Mouse (Mus musculus): Measurements from ENCODE around the gene Zg16. TPM values are rescaled to one million over a fixed set of nuclear protein-coding genes. Genes with fewer than 3 reads are reported as not detected.

The Zg16 gene
- polyA plus RNA-seq, 1 experiment from 2014 or later = not detected

- Histone ChIP-seq H3K4me3 (ENCODE audit: low read length) (peak within 1 kb of the TSS; percentile 53), H3K4me1 (ENCODE audit: control insufficient read depth, insufficient read depth, low read length) (peaks cover 56% of the 10 kb centered on the region), H3K36me3 (ENCODE audit: control insufficient read depth, insufficient read depth, low read length) (peaks cover 21% of the 10 kb centered on the region), H3K27me3 (ENCODE audit: control insufficient read depth, insufficient read depth, low read length) (no peaks in the 10 kb centered on the region), H3K27ac (ENCODE audit: low read depth, low read length) (peak within 1 kb of the TSS; percentile 82), H3K4me2 (replicated peaks; ENCODE audit: low read depth, low read length) (peak within 1 kb of the TSS; percentile 75), H3K9ac (ENCODE audit: low read depth, low read length) (peak within 1 kb of the TSS; percentile 70), H3K9me3 (ENCODE audit: control insufficient read depth, low read length) (no peaks in the 10 kb centered on the region)
- 4% methylated on average over 39 of the region's 39 CpGs for WGBS
- ATAC-seq (ENCODE audit: low FRiP score, low TSS enrichment) = peak; percentile 74
Measured at GRCm38 (mm10) chr7:127016971-127017949, 69.9 kb downstream of the Zg16 start, which contains the start of gene Pagr1a. Gene Pagr1a, minus strand, starts transcription at chr7:127017352.

- Histone ChIP-seq H3K4me3 (ENCODE audit: low read length) (peak overlapping the region; percentile 53), H3K4me1 (ENCODE audit: control insufficient read depth, insufficient read depth, low read length) (peaks cover 49% of the 10 kb centered on the region), H3K27me3 (ENCODE audit: control insufficient read depth, insufficient read depth, low read length) (no peaks in the 10 kb centered on the region), H3K9me3 (ENCODE audit: control insufficient read depth, low read length) (no peaks in the 10 kb centered on the region), H3K9ac (ENCODE audit: low read depth, low read length) (peak overlapping the region; percentile 70), H3K4me2 (replicated peaks; ENCODE audit: low read depth, low read length) (peak overlapping the region; percentile 75), H3K36me3 (ENCODE audit: control insufficient read depth, insufficient read depth, low read length) (peaks cover 17% of the 10 kb centered on the region), H3K27ac (ENCODE audit: low read depth, low read length) (peak overlapping the region; percentile 82)
- ATAC-seq (ENCODE audit: low FRiP score, low TSS enrichment) = peak; percentile 18
- under 1% methylated on average over 22 of the region's 22 CpGs for WGBS
Measured at GRCm38 (mm10) chr7:127016486-127016938, 70.6 kb downstream of the Zg16 start.

- H3K36me3 ChIP-seq (ENCODE audit: control insufficient read depth, insufficient read depth, low read length) = peaks cover 17% of the 10 kb centered on the region
- H3K4me3 ChIP-seq (ENCODE audit: low read length) = peak within 1 kb of the TSS; percentile 53
- H3K9ac ChIP-seq (ENCODE audit: low read depth, low read length) = peak within 1 kb of the TSS; percentile 70
- ATAC-seq (ENCODE audit: low FRiP score, low TSS enrichment) = no peak
- H3K27me3 ChIP-seq (ENCODE audit: control insufficient read depth, insufficient read depth, low read length) = no peaks in the 10 kb centered on the region
- H3K27ac ChIP-seq (ENCODE audit: low read depth, low read length) = peak within 1 kb of the TSS; percentile 82
- H3K9me3 ChIP-seq (ENCODE audit: control insufficient read depth, low read length) = no peaks in the 10 kb centered on the region
- peaks cover 46% of the 10 kb centered on the region for H3K4me1 ChIP-seq (ENCODE audit: control insufficient read depth, insufficient read depth, low read length)
- H3K4me2 ChIP-seq (replicated peaks; ENCODE audit: low read depth, low read length) = peak within 1 kb of the TSS; percentile 75
Measured at GRCm38 (mm10) chr7:127016481-127016485, 70.8 kb downstream of the Zg16 start, which contains the start of gene Pagr1b. Gene Pagr1b, minus strand, starts transcription at chr7:127016484.

- WGBS = under 1% methylated on average over 10 of the region's 10 CpGs
- peak overlapping the region; percentile 70 for H3K9ac ChIP-seq (ENCODE audit: low read depth, low read length)
- H3K27ac ChIP-seq (ENCODE audit: low read depth, low read length) = peak overlapping the region; percentile 82
- H3K4me3 ChIP-seq (ENCODE audit: low read length) = peak overlapping the region; percentile 53
- peak overlapping the region; percentile 75 for H3K4me2 ChIP-seq (replicated peaks; ENCODE audit: low read depth, low read length)
- H3K36me3 ChIP-seq (ENCODE audit: control insufficient read depth, insufficient read depth, low read length) = peaks cover 17% of the 10 kb centered on the region
- H3K9me3 ChIP-seq (ENCODE audit: control insufficient read depth, low read length) = no peaks in the 10 kb centered on the region
- H3K27me3 ChIP-seq (ENCODE audit: control insufficient read depth, insufficient read depth, low read length) = no peaks in the 10 kb centered on the region
- peaks cover 44% of the 10 kb centered on the region for H3K4me1 ChIP-seq (ENCODE audit: control insufficient read depth, insufficient read depth, low read length)
- ATAC-seq (ENCODE audit: low FRiP score, low TSS enrichment) = peak; percentile 40
Measured at GRCm38 (mm10) chr7:127016081-127016480, 71.0 kb downstream of the Zg16 start.

GRCm38 (mm10) chr7:127014993-127015392, 72.1 kb downstream of the Zg16 start:
- peak overlapping the region; percentile 59; the same call in 1 of the 2 replicates for H3K4me2 ChIP-seq (replicated peaks; ENCODE audit: low read depth, low read length)
- peaks cover 38% of the 10 kb centered on the region for H3K4me1 ChIP-seq (ENCODE audit: control insufficient read depth, insufficient read depth, low read length)
- H3K9me3 ChIP-seq (ENCODE audit: control insufficient read depth, low read length) = no peaks in the 10 kb centered on the region
- ATAC-seq (ENCODE audit: low FRiP score, low TSS enrichment) = no peak
- no peak overlapping the region for H3K27ac ChIP-seq (ENCODE audit: low read depth, low read length)
- no peak overlapping the region; the same call in 1 of the 2 replicates for H3K9ac ChIP-seq (ENCODE audit: low read depth, low read length)
- H3K36me3 ChIP-seq (ENCODE audit: control insufficient read depth, insufficient read depth, low read length) = peaks cover 17% of the 10 kb centered on the region
- WGBS = 92% methylated on average over 12 of the region's 12 CpGs
- no peak overlapping the region for H3K4me3 ChIP-seq (ENCODE audit: low read length)
- H3K27me3 ChIP-seq (ENCODE audit: control insufficient read depth, insufficient read depth, low read length) = no peaks in the 10 kb centered on the region

- WGBS = 29% methylated on average over 11 of the region's 11 CpGs
- Histone ChIP-seq H3K9ac (ENCODE audit: low read depth, low read length) (peak within 1 kb of the TSS; percentile 51), H3K27me3 (ENCODE audit: control insufficient read depth, insufficient read depth, low read length) (no peaks in the 10 kb centered on the region), H3K36me3 (ENCODE audit: control insufficient read depth, insufficient read depth, low read length) (peaks cover 17% of the 10 kb centered on the region), H3K4me3 (ENCODE audit: low read length) (peak within 1 kb of the TSS; percentile 40), H3K9me3 (ENCODE audit: control insufficient read depth, low read length) (no peaks in the 10 kb centered on the region), H3K27ac (ENCODE audit: low read depth, low read length) (no peak within 1 kb of the TSS; the same call in 1 of the 2 replicates), H3K4me1 (ENCODE audit: control insufficient read depth, insufficient read depth, low read length) (peaks cover 40% of the 10 kb centered on the region), H3K4me2 (replicated peaks; ENCODE audit: low read depth, low read length) (peak within 1 kb of the TSS; percentile 75)
- no peak for ATAC-seq (ENCODE audit: low FRiP score, low TSS enrichment)
Measured at GRCm38 (mm10) chr7:127014320-127014719, 72.8 kb downstream of the Zg16 start, which contains the start of gene Mvp. Gene Mvp, minus strand, starts transcription at chr7:127014621.

- peaks cover 33% of the 10 kb centered on the region for H3K4me1 ChIP-seq (ENCODE audit: control insufficient read depth, insufficient read depth, low read length)
- no peak overlapping the region for H3K4me3 ChIP-seq (ENCODE audit: low read length)
- no peak overlapping the region for H3K27ac ChIP-seq (ENCODE audit: low read depth, low read length)
- H3K4me2 ChIP-seq (replicated peaks; ENCODE audit: low read depth, low read length) = no peak overlapping the region; the same call in 1 of the 2 replicates
- 95% methylated on average over 6 of the region's 6 CpGs for WGBS
- no peaks in the 10 kb centered on the region for H3K27me3 ChIP-seq (ENCODE audit: control insufficient read depth, insufficient read depth, low read length)
- ATAC-seq (ENCODE audit: low FRiP score, low TSS enrichment) = no peak
- peaks cover 17% of the 10 kb centered on the region for H3K36me3 ChIP-seq (ENCODE audit: control insufficient read depth, insufficient read depth, low read length)
- H3K9me3 ChIP-seq (ENCODE audit: control insufficient read depth, low read length) = no peaks in the 10 kb centered on the region
- no peak overlapping the region for H3K9ac ChIP-seq (ENCODE audit: low read depth, low read length)
Measured at GRCm38 (mm10) chr7:127013385-127013784, 73.7 kb downstream of the Zg16 start.

- Histone ChIP-seq H3K27me3 (ENCODE audit: control insufficient read depth, insufficient read depth, low read length) (no peaks in the 10 kb centered on the region), H3K4me3 (ENCODE audit: low read length) (no peak overlapping the region), H3K27ac (ENCODE audit: low read depth, low read length) (no peak overlapping the region), H3K4me1 (ENCODE audit: control insufficient read depth, insufficient read depth, low read length) (peaks cover 29% of the 10 kb centered on the region), H3K4me2 (replicated peaks; ENCODE audit: low read depth, low read length) (no peak overlapping the region), H3K36me3 (ENCODE audit: control insufficient read depth, insufficient read depth, low read length) (peaks cover 17% of the 10 kb centered on the region), H3K9me3 (ENCODE audit: control insufficient read depth, low read length) (no peaks in the 10 kb centered on the region), H3K9ac (ENCODE audit: low read depth, low read length) (no peak overlapping the region)
- no peak for ATAC-seq (ENCODE audit: low FRiP score, low TSS enrichment)
- WGBS = 93% methylated on average over 10 of the region's 10 CpGs
Measured at GRCm38 (mm10) chr7:127012845-127013244, 74.3 kb downstream of the Zg16 start.

GRCm38 (mm10) chr7:127012374-127012773, 74.8 kb downstream of the Zg16 start:
- Histone ChIP-seq H3K9ac (ENCODE audit: low read depth, low read length) (no peak overlapping the region), H3K9me3 (ENCODE audit: control insufficient read depth, low read length) (no peaks in the 10 kb centered on the region), H3K27ac (ENCODE audit: low read depth, low read length) (no peak overlapping the region), H3K4me3 (ENCODE audit: low read length) (no peak overlapping the region), H3K27me3 (ENCODE audit: control insufficient read depth, insufficient read depth, low read length) (no peaks in the 10 kb centered on the region), H3K4me1 (ENCODE audit: control insufficient read depth, insufficient read depth, low read length) (peaks cover 25% of the 10 kb centered on the region), H3K4me2 (replicated peaks; ENCODE audit: low read depth, low read length) (no peak overlapping the region), H3K36me3 (ENCODE audit: control insufficient read depth, insufficient read depth, low read length) (peaks cover 17% of the 10 kb centered on the region)
- 83% methylated on average over 6 of the region's 6 CpGs for WGBS
- no peak for ATAC-seq (ENCODE audit: low FRiP score, low TSS enrichment)
